Mouse (Mus musculus) embryonic facial prominence, embryonic 14.5 days (tissue): ENCODE data around the gene Itgb6. TPM values are rescaled to one million over a fixed set of nuclear protein-coding genes. Genes with fewer than 3 reads are reported as not detected.

Source experiments
- ATAC-seq: fragments of 200-750 bp; cut with Nextera tagmentation; 2 replicates; pipeline ENCODE4 v1.8.0; 2017; ENCODE audit warnings: low read depth, moderate number of reproducible peaks, moderate TSS enrichment
- DNase-seq: peaks from one replicate; pipeline ENCODE4 v3.0.0-alpha.2; 2015; ENCODE audit warnings: low spot score
- H3K27ac ChIP-seq: fragments of 300-500 bp; sonication (generic); replicated peaks from 2 replicates; pipeline ENCODE4 v1.5.1; 2014; ENCODE audit warnings: low read depth, mild to moderate bottlenecking, low read length, moderate library complexity
- H3K27me3 ChIP-seq: fragments of 300-500 bp; sonication (generic); replicated peaks from 2 replicates; pipeline ENCODE4 v1.6.1; 2014; ENCODE audit warnings: low read length; ENCODE audit not compliant: control insufficient read depth, insufficient read depth
- H3K36me3 ChIP-seq: fragments of 300-500 bp; sonication (generic); 2 replicates; pipeline ENCODE4 v1.6.1; 2014; ENCODE audit warnings: low read length, mixed read lengths; ENCODE audit not compliant: control insufficient read depth, insufficient read depth
- H3K4me1 ChIP-seq: fragments of 300-500 bp; sonication (generic); 2 replicates; pipeline ENCODE4 v1.6.1; 2014; ENCODE audit warnings: antibody characterized with exemption, low read length; ENCODE audit not compliant: control insufficient read depth, insufficient read depth
- H3K4me2 ChIP-seq: fragments of 300-500 bp; sonication (generic); 2 replicates; pipeline ENCODE4 v1.6.1; 2014; ENCODE audit warnings: low read depth, mild to moderate bottlenecking, low read length, moderate library complexity, mixed read lengths
- H3K4me3 ChIP-seq: fragments of 300-500 bp; sonication (generic); 2 replicates; pipeline ENCODE4 v1.5.1; 2014; ENCODE audit warnings: low read depth, mild to moderate bottlenecking, low read length
- H3K9ac ChIP-seq: fragments of 300-500 bp; sonication (generic); 2 replicates; pipeline ENCODE4 v1.6.1; 2014; ENCODE audit warnings: low read depth, mild to moderate bottlenecking, low read length, moderate library complexity, mixed read lengths
- H3K9me3 ChIP-seq: fragments of 300-500 bp; sonication (generic); 2 replicates; pipeline ENCODE4 v1.6.1; 2016; ENCODE audit warnings: low read length; ENCODE audit not compliant: control insufficient read depth
- WGBS: fragments of 180-500 bp; shearing (Covaris S2); extraction: QIAGEN DNeasy Blood & Tissue Kit; methylation state at CpG from one replicate; pipeline ENCODE4 v1.1.7; 2014; 5-methylcytosine and 5-hydroxymethylcytosine counted together
- polyA plus RNA-seq: library from polyadenylated mRNA; unstranded; fragments of >200 nt; fragmentation: Nextera tagmentation; extraction: Ambion mirVana; gene quantifications from 2 replicates; pipeline ENCODE4 v1.2.1, GENCODE M21; 2014

Itgb6 gene
- polyA plus RNA-seq, 1 experiment from 2014 or later: 4.0 TPM

- Histone ChIP-seq H3K4me1 (no peaks in the 10 kb centered on the region), H3K27me3 (no peaks in the 10 kb centered on the region), H3K9me3 (no peaks in the 10 kb centered on the region), H3K36me3 (no peaks in the 10 kb centered on the region), H3K9ac (no peak overlapping the region), H3K4me3 (no peak overlapping the region), H3K27ac (no peak overlapping the region), H3K4me2 (no peak overlapping the region)
- 44% methylated on average over 6 of the region's 6 CpGs for WGBS
- peak; percentile 75 for DNase-seq
- peak; percentile 88 for ATAC-seq
Observed at GRCm38 (mm10) chr2:60636038-60636437, 86.4 kb downstream of the Itgb6 start.

GRCm38 (mm10) chr2:60632791-60633190 lies 89.7 kb downstream of the Itgb6 start:
- H3K36me3 ChIP-seq: no peaks in the 10 kb centered on the region
- ATAC-seq: no peak
- no peak overlapping the region for H3K27ac ChIP-seq
- H3K4me1 ChIP-seq: no peaks in the 10 kb centered on the region
- no peaks in the 10 kb centered on the region for H3K9me3 ChIP-seq
- H3K4me3 ChIP-seq: no peak overlapping the region
- H3K4me2 ChIP-seq: no peak overlapping the region
- H3K27me3 ChIP-seq: no peaks in the 10 kb centered on the region
- no peak for DNase-seq
- WGBS: 82% methylated on average over 2 of the region's 2 CpGs
- H3K9ac ChIP-seq: no peak overlapping the region

DNA sequence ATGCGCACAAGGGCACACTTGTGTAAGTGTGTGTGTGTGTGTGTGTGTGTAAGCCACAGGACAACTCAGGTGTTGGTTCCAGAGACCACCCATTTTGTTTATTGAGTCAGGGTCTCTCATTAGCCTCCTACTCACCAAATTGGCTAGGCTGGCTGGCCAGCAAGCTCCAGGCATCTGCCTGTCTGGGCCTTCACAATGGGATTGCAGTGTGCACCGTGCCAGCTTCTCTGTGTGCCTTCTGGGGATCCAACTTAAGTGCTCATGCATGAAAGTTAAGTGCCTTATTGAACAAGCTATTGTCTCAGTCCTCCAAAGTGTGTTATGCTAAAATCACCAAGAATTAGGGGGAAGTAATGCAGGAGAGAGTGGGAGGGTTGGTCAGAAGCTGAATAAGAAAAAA lies 92.1 kb downstream of the Itgb6 start:
- no peaks in the 10 kb centered on the region for H3K4me1 ChIP-seq
- H3K4me3 ChIP-seq: no peak overlapping the region
- no peaks in the 10 kb centered on the region for H3K9me3 ChIP-seq
- 60% methylated on average over 2 of the region's 2 CpGs for WGBS
- H3K9ac ChIP-seq: no peak overlapping the region
- H3K4me2 ChIP-seq: no peak overlapping the region
- no peaks in the 10 kb centered on the region for H3K36me3 ChIP-seq
- H3K27ac ChIP-seq: no peak overlapping the region
- no peaks in the 10 kb centered on the region for H3K27me3 ChIP-seq
- DNase-seq: no peak
- ATAC-seq: no peak

DNA sequence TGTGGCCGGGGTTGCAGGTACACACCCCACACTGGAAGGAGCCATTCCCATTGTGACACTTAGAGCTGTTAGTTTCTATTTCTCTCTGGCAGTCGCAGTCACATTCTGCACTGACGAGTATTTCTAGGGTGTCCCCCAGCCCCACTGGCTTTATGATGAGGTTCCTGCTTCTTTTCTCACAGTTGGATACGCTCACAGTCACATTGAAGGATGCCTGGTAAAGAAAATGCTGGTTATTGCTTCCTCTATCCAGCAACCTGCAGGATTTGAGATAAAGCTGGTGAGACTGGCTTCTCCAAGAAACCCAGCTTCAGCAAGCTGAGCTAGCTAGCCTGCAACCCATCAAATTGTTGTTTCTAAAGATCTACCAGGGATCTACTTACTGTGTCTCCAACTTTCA lies 94.5 kb downstream of the Itgb6 start:
- DNase-seq: no peak
- Histone ChIP-seq H3K36me3 (no peaks in the 10 kb centered on the region), H3K4me3 (no peak overlapping the region), H3K4me2 (no peak overlapping the region), H3K4me1 (no peaks in the 10 kb centered on the region), H3K9me3 (no peaks in the 10 kb centered on the region), H3K9ac (no peak overlapping the region), H3K27ac (no peak overlapping the region), H3K27me3 (no peaks in the 10 kb centered on the region)
- no peak for ATAC-seq
- WGBS: 87% methylated on average over 4 of the region's 4 CpGs

- no peaks in the 10 kb centered on the region for H3K4me1 ChIP-seq
- H3K27ac ChIP-seq: no peak overlapping the region
- 75% methylated on average over 10 of the region's 10 CpGs for WGBS
- H3K36me3 ChIP-seq: no peaks in the 10 kb centered on the region
- H3K9ac ChIP-seq: no peak overlapping the region
- H3K27me3 ChIP-seq: no peaks in the 10 kb centered on the region
- H3K9me3 ChIP-seq: no peaks in the 10 kb centered on the region
- no peak overlapping the region for H3K4me2 ChIP-seq
- no peak for DNase-seq
- no peak for ATAC-seq
- H3K4me3 ChIP-seq: no peak overlapping the region
Observed at GRCm38 (mm10) chr2:60627515-60627914, 94.9 kb downstream of the Itgb6 start.

DNA sequence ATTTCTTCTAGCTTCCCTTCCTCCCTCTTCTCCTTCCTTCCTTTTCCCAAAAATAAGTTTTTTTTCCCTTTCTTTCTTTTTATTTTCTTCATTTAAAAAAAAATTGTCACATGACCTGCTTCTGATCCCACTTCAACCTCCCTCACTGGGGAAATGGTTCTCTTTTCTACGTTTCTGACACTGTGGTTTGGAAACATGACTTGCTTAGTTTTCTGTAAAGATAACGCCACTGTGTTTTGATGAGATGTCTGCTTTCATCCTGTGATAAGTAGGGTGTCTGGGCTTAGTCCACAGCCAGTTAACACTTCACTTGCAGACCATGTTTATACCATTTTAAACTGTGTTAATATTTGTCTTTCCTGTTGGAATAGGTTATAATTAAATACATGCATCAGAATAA lies 96.7 kb downstream of the Itgb6 start:
- no peaks in the 10 kb centered on the region for H3K9me3 ChIP-seq
- H3K4me2 ChIP-seq: no peak overlapping the region
- no peak for DNase-seq
- no peak overlapping the region for H3K4me3 ChIP-seq
- no peak for ATAC-seq
- H3K27ac ChIP-seq: no peak overlapping the region
- H3K9ac ChIP-seq: no peak overlapping the region
- H3K36me3 ChIP-seq: no peaks in the 10 kb centered on the region
- no peaks in the 10 kb centered on the region for H3K27me3 ChIP-seq
- no peaks in the 10 kb centered on the region for H3K4me1 ChIP-seq
- 50% methylated on average over 2 of the region's 2 CpGs for WGBS

GRCm38 (mm10) chr2:60622161-60622560 lies 100.3 kb downstream of the Itgb6 start:
- Histone ChIP-seq H3K4me1 (no peaks in the 10 kb centered on the region), H3K27ac (no peak overlapping the region), H3K27me3 (no peaks in the 10 kb centered on the region), H3K4me3 (no peak overlapping the region), H3K9ac (no peak overlapping the region), H3K4me2 (no peak overlapping the region), H3K36me3 (no peaks in the 10 kb centered on the region), H3K9me3 (no peaks in the 10 kb centered on the region)
- 73% methylated on average over 7 of the region's 7 CpGs for WGBS
- ATAC-seq (no peak), DNase-seq (no peak)

GRCm38 (mm10) chr2:60614758-60615157 lies 107.7 kb downstream of the Itgb6 start:
- WGBS: 91% methylated on average over 7 of the region's 7 CpGs

DNA sequence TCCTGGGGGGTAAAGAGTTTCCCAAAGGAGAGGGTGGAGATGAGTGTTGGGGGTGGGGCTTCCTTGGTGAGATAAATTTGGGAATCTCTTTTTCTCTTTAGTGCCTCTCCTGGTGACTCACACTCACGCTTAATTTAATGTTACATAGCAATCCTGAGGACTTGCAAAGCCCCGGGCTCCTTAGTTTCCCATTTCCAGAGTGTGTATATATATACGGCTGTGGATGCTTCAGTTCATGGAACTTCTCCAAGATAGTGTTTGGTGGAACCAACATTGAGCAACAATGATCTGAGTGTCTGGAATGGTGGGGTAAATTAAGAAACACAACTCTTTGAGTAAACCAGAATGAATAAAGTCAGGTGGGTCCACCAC lies 108.6 kb downstream of the Itgb6 start:
- H3K27ac ChIP-seq: no peak overlapping the region
- no peaks in the 10 kb centered on the region for H3K4me1 ChIP-seq
- H3K27me3 ChIP-seq: no peaks in the 10 kb centered on the region
- no peak for DNase-seq
- H3K9me3 ChIP-seq: no peaks in the 10 kb centered on the region
- ATAC-seq: no peak; the same call in 1 of the 2 replicates
- no peaks in the 10 kb centered on the region for H3K36me3 ChIP-seq
- H3K4me3 ChIP-seq: no peak overlapping the region
- no peak overlapping the region for H3K9ac ChIP-seq
- 76% methylated on average over 3 of the region's 3 CpGs for WGBS
- no peak overlapping the region for H3K4me2 ChIP-seq

More at GRCm38 (mm10) chr2:60614758-60615157, 107.7 kb downstream of the Itgb6 start:
- ATAC-seq (no peak), DNase-seq (no peak)
- no peaks in the 10 kb centered on the region for H3K27me3 ChIP-seq
- no peak overlapping the region for H3K27ac ChIP-seq
- H3K4me3 ChIP-seq: no peak overlapping the region
- H3K9me3 ChIP-seq: no peaks in the 10 kb centered on the region
- H3K9ac ChIP-seq: no peak overlapping the region
- no peaks in the 10 kb centered on the region for H3K4me1 ChIP-seq
- no peak overlapping the region for H3K4me2 ChIP-seq
- H3K36me3 ChIP-seq: no peaks in the 10 kb centered on the region
